In genomic region chr8:119632909-119633308, GRCm38 (mm10) we compare ENCODE assay signal across 26 mouse cellular contexts. TPM values are rescaled to one million over a fixed set of nuclear protein-coding genes. Genes with fewer than 3 reads are reported as not detected.
DNase-seq lines count a peak whose midpoint lies in the region; ATAC-seq and TF ChIP-seq lines count a peak whose summit lies in the region.
"Had no signal": no experiment of that assay in that cellular context is flagged by ENCODE, and none has a peak within 500 bp of the region (broad histone marks: within the 10 kb centered on the region; RNA-seq: fewer than 3 reads in every experiment).

No protein-coding gene starts in this region.

- DNase-seq in heart, adult 11 months = peak; percentile 84
- no peak for DNase-seq in heart, adult 9 months (ENCODE audit: low spot score in 2 of 2)
- DNase-seq in hindbrain, embryonic 11.5 days (ENCODE audit: low spot score) = no peak
- no peak for DNase-seq in testis, postnatal 14 days (ENCODE audit: low spot score)
- DNase-seq in layer of hippocampus, postnatal 10 days (ENCODE audit: low spot score in 2 of 2) = no peak
- DNase-seq: cerebellum, adult 2 months; forebrain, postnatal 0 days; gastrocnemius, adult 2 months; heart, postnatal 4 days; left cerebral cortex, postnatal 4 days; lung, adult 18-20 months; lung, postnatal 14 days; right cerebral cortex, adult 18-20 months; thymus, postnatal 25 days had no signal

- H3K4me3 ChIP-seq in hindbrain, embryonic 12.5 days = 0 out of 2 replicates have a peak overlapping the region, but pooled peaks have one; percentile 2
- no peak overlapping the region for H3K4me3 ChIP-seq in hindbrain, embryonic 11.5 days (ENCODE audit: low read depth, low read length)
- peak overlapping the region; percentile 10 for H3K4me3 ChIP-seq in testis, adult 2 months (ENCODE audit: control insufficient read depth, low read depth, low read length)
- H3K4me3 ChIP-seq in limb, embryonic 12.5 days (replicated peaks) = no peak overlapping the region
- H3K4me3 ChIP-seq: embryonic facial prominence, embryonic 12.5 days; gastrocnemius, adult 2 months; kidney, embryonic 15.5 days; neural tube, embryonic 12.5 days had no signal

- no peak for TF ChIP-seq CTCF in testis, adult 2 months (IDR thresholded peaks at IDR 0.05; ENCODE audit: control insufficient read depth, insufficient read depth, insufficient replicate concordance, low read depth, low read length)

- H3K4me2 ChIP-seq in hindbrain, embryonic 12.5 days (replicated peaks) = no peak overlapping the region
- no peak overlapping the region for H3K4me2 ChIP-seq in hindbrain, embryonic 11.5 days (replicated peaks; ENCODE audit: low read depth, low read length)
- H3K4me2 ChIP-seq in limb, embryonic 12.5 days = 0 out of 2 replicates have a peak overlapping the region, but pooled peaks have one; percentile 23
- H3K4me2 ChIP-seq: embryonic facial prominence, embryonic 12.5 days; kidney, embryonic 15.5 days; liver, embryonic 11.5 days; neural tube, embryonic 12.5 days had no signal

- no peak overlapping the region for H3K27ac ChIP-seq in hindbrain, embryonic 12.5 days
- no peak overlapping the region for H3K27ac ChIP-seq in hindbrain, embryonic 11.5 days (ENCODE audit: low read depth, low read length)
- no peak overlapping the region for H3K27ac ChIP-seq in testis, adult 2 months (ENCODE audit: control insufficient read depth, insufficient read depth, low read depth, low read length)
- H3K27ac ChIP-seq in limb, embryonic 12.5 days = no peak overlapping the region
- H3K27ac ChIP-seq: embryonic facial prominence, embryonic 12.5 days; gastrocnemius, adult 2 months; kidney, embryonic 15.5 days; neural tube, embryonic 12.5 days; stomach, postnatal 0 days had no signal

- no peak overlapping the region for H3K9ac ChIP-seq in hindbrain, embryonic 12.5 days
- no peak overlapping the region for H3K9ac ChIP-seq in hindbrain, embryonic 11.5 days (ENCODE audit: low read depth, low read length)
- no peak overlapping the region for H3K9ac ChIP-seq in limb, embryonic 12.5 days (replicated peaks)
- H3K9ac ChIP-seq: embryonic facial prominence, embryonic 12.5 days; forebrain, postnatal 0 days; kidney, embryonic 15.5 days; neural tube, embryonic 12.5 days had no signal

- 54% methylated on average over 29 of the region's 29 CpGs for WGBS in hindbrain, embryonic 12.5 days
- 52% methylated on average over 29 of the region's 29 CpGs for WGBS in hindbrain, embryonic 11.5 days
- 53% methylated on average over 29 of the region's 29 CpGs for WGBS in limb, embryonic 12.5 days

- ATAC-seq in hindbrain, embryonic 12.5 days (ENCODE audit: low FRiP score) = no peak
- ATAC-seq in hindbrain, embryonic 11.5 days (ENCODE audit: low FRiP score) = no peak
- ATAC-seq in limb, embryonic 12.5 days (ENCODE audit: insufficient number of reproducible peaks, insufficient read depth, low FRiP score, low TSS enrichment, low read depth) = no peak
- ATAC-seq: forebrain, postnatal 0 days; intestine, postnatal 0 days had no signal

- H3K27me3 ChIP-seq in hindbrain, embryonic 12.5 days = peaks cover 18% of the 10 kb centered on the region
- no peaks in the 10 kb centered on the region for H3K27me3 ChIP-seq in hindbrain, embryonic 11.5 days (ENCODE audit: control insufficient read depth, insufficient read depth, low read length)
- no peaks in the 10 kb centered on the region for H3K27me3 ChIP-seq in testis, adult 2 months (ENCODE audit: control insufficient read depth, insufficient read depth, low read length)
- peaks cover 44% of the 10 kb centered on the region for H3K27me3 ChIP-seq in limb, embryonic 12.5 days

- no peaks in the 10 kb centered on the region for H3K9me3 ChIP-seq in hindbrain, embryonic 12.5 days (replicated peaks)
- H3K9me3 ChIP-seq in hindbrain, embryonic 11.5 days (ENCODE audit: control insufficient read depth, low read length) = no peaks in the 10 kb centered on the region
- no peaks in the 10 kb centered on the region for H3K9me3 ChIP-seq in limb, embryonic 12.5 days
- H3K9me3 ChIP-seq: embryonic facial prominence, embryonic 12.5 days; kidney, embryonic 15.5 days; neural tube, embryonic 12.5 days had no signal

- TF ChIP-seq POLR2A in testis, adult 2 months (IDR thresholded peaks at IDR 0.05; ENCODE audit: control insufficient read depth, low read depth, low read length) = no peak

- H3K36me3 ChIP-seq in hindbrain, embryonic 12.5 days = no peaks in the 10 kb centered on the region
- no peaks in the 10 kb centered on the region for H3K36me3 ChIP-seq in hindbrain, embryonic 11.5 days (ENCODE audit: control insufficient read depth, insufficient read depth, low read length)
- no peaks in the 10 kb centered on the region for H3K36me3 ChIP-seq in testis, adult 2 months (ENCODE audit: control insufficient read depth, insufficient read depth, low read length)
- no peaks in the 10 kb centered on the region for H3K36me3 ChIP-seq in limb, embryonic 12.5 days
- H3K36me3 ChIP-seq: embryonic facial prominence, embryonic 12.5 days; kidney, embryonic 15.5 days; neural tube, embryonic 12.5 days had no signal

- peaks cover 38% of the 10 kb centered on the region for H3K4me1 ChIP-seq in hindbrain, embryonic 12.5 days
- peaks cover 10% of the 10 kb centered on the region for H3K4me1 ChIP-seq in hindbrain, embryonic 11.5 days (replicated peaks; ENCODE audit: control insufficient read depth, insufficient read depth, low read length)
- H3K4me1 ChIP-seq in testis, adult 2 months (ENCODE audit: control insufficient read depth, insufficient read depth, low read length) = peaks cover 14% of the 10 kb centered on the region
- H3K4me1 ChIP-seq in limb, embryonic 12.5 days (replicated peaks) = peaks cover 24% of the 10 kb centered on the region

RNA-seq across cellular contexts. Expression of gene Kcng4, which starts 2.6 kb away (rescaled TPM):
- polyA plus RNA-seq in hindbrain, embryonic 12.5 days (2016; fragmentation: Nextera tagmentation; extraction: Ambion mirVana) = 0.22 TPM in 1 of 2 replicates, not detected in the other
- 0.10 TPM in 1 of 2 replicates, not detected in the other for polyA plus RNA-seq in hindbrain, embryonic 11.5 days (2014; fragmentation: Nextera tagmentation; extraction: Ambion mirVana)
- polyA plus RNA-seq in testis, adult 2 months (2012; rRNA removed) = 12.3 and 13.3 TPM in 2 replicates
- polyA plus RNA-seq in limb, embryonic 12.5 days (2016; fragmentation: Nextera tagmentation; extraction: Ambion mirVana) = 0.05 TPM in 2 replicates
- total RNA-seq in layer of hippocampus, postnatal 10 days (2021) = 1 to 10 TPM in 1 of 2 experiments, under 1 TPM in 1; 0.91 to 1.1 TPM
- total RNA-seq: heart, postnatal 4 days; left cerebral cortex, postnatal 4 days; megakaryocyte, adult 5-6 weeks; monocyte, adult 5-6 weeks had no signal
- polyA plus RNA-seq: liver, embryonic 11.5 days had no signal

RNA-seq across cellular contexts. Expression of gene Adad2, which starts 20.4 kb away (rescaled TPM):
- polyA plus RNA-seq in hindbrain, embryonic 12.5 days (2016; fragmentation: Nextera tagmentation; extraction: Ambion mirVana) = 0.18 TPM in 1 of 2 replicates, not detected in the other
- 0.13 TPM in 1 of 2 replicates, not detected in the other for polyA plus RNA-seq in hindbrain, embryonic 11.5 days (2014; fragmentation: Nextera tagmentation; extraction: Ambion mirVana)
- 48.7 and 54.3 TPM in 2 replicates for polyA plus RNA-seq in testis, adult 2 months (2012; rRNA removed)
- 0.14 and 0.41 TPM in 2 replicates for polyA plus RNA-seq in limb, embryonic 12.5 days (2016; fragmentation: Nextera tagmentation; extraction: Ambion mirVana)
- under 1 TPM in 1 of 2 experiments, not detected in 1; 0.25 TPM for total RNA-seq in layer of hippocampus, postnatal 10 days (2021)
- total RNA-seq: adrenal gland, adult 18-20 months; forebrain, postnatal 0 days; gastrocnemius, adult 2 months; heart, postnatal 4 days; megakaryocyte, adult 5-6 weeks; monocyte, adult 5-6 weeks had no signal
- polyA plus RNA-seq: kidney, embryonic 15.5 days; liver, embryonic 11.5 days; stomach, postnatal 0 days had no signal

RNA-seq across cellular contexts. Expression of gene Taf1c, which starts 27.9 kb away (rescaled TPM):
- 13.2 and 14.9 TPM in 2 replicates for polyA plus RNA-seq in hindbrain, embryonic 12.5 days (2016; fragmentation: Nextera tagmentation; extraction: Ambion mirVana)
- polyA plus RNA-seq in hindbrain, embryonic 11.5 days (2014; fragmentation: Nextera tagmentation; extraction: Ambion mirVana) = 10.1 and 11.9 TPM in 2 replicates
- polyA plus RNA-seq in testis, adult 2 months (2012; rRNA removed) = 6.3 and 6.9 TPM in 2 replicates
- 14.1 and 15.1 TPM in 2 replicates for polyA plus RNA-seq in limb, embryonic 12.5 days (2016; fragmentation: Nextera tagmentation; extraction: Ambion mirVana)
- total RNA-seq in layer of hippocampus, postnatal 10 days (2021) = 10 to 100 TPM; 12.5 to 13.0 TPM

RNA-seq across cellular contexts. Expression of gene Wfdc1, which starts 33.3 kb away (rescaled TPM):
- 1.8 and 2.5 TPM in 2 replicates for polyA plus RNA-seq in hindbrain, embryonic 12.5 days (2016; fragmentation: Nextera tagmentation; extraction: Ambion mirVana)
- polyA plus RNA-seq in hindbrain, embryonic 11.5 days (2014; fragmentation: Nextera tagmentation; extraction: Ambion mirVana) = 3.6 and 4.6 TPM in 2 replicates
- 25.8 and 26.9 TPM in 2 replicates for polyA plus RNA-seq in testis, adult 2 months (2012; rRNA removed)
- 0.15 TPM in 1 of 2 replicates, not detected in the other for polyA plus RNA-seq in limb, embryonic 12.5 days (2016; fragmentation: Nextera tagmentation; extraction: Ambion mirVana)
- 1 to 10 TPM; 5.1 to 5.2 TPM for total RNA-seq in layer of hippocampus, postnatal 10 days (2021)
- total RNA-seq: megakaryocyte, adult 5-6 weeks; monocyte, adult 5-6 weeks had no signal

RNA-seq across cellular contexts. Expression of gene Dnaaf1, which starts 57.9 kb away (rescaled TPM):
- 0.61 TPM in 2 replicates for polyA plus RNA-seq in hindbrain, embryonic 12.5 days (2016; fragmentation: Nextera tagmentation; extraction: Ambion mirVana)
- 0.08 and 0.28 TPM in 2 replicates for polyA plus RNA-seq in hindbrain, embryonic 11.5 days (2014; fragmentation: Nextera tagmentation; extraction: Ambion mirVana)
- 577 and 660 TPM in 2 replicates for polyA plus RNA-seq in testis, adult 2 months (2012; rRNA removed)
- not detected in 2 replicates for polyA plus RNA-seq in limb, embryonic 12.5 days (2016; fragmentation: Nextera tagmentation; extraction: Ambion mirVana)
- total RNA-seq in layer of hippocampus, postnatal 10 days (2021) = under 1 TPM; 0.45 to 0.57 TPM
- total RNA-seq: adrenal gland, adult 18-20 months; forebrain, postnatal 0 days; gastrocnemius, adult 2 months; heart, postnatal 4 days; megakaryocyte, adult 5-6 weeks; monocyte, adult 5-6 weeks had no signal

Comparison
In these comparisons a context has a peak if more than half of its experiments do, and no peak if none do; other contexts are left out.
1. H3K4me3 ChIP-seq: peak in hindbrain, embryonic 12.5 days (single experiment) and testis, adult 2 months (single experiment); none in hindbrain, embryonic 11.5 days (single experiment) and limb, embryonic 12.5 days (single experiment).
2. RNA of gene Kcng4, which starts 2.6 kb away (polyA plus RNA-seq): 12.3 to 13.3 TPM in testis, adult 2 months; 0.05 TPM in limb, embryonic 12.5 days, 0.22 TPM in hindbrain, embryonic 12.5 days and 0.10 TPM in hindbrain, embryonic 11.5 days; every median in the first group is over 10 times any median in the second.
3. RNA of gene Adad2, which starts 20.4 kb away (polyA plus RNA-seq): 48.7 to 54.3 TPM in testis, adult 2 months; 0.14 to 0.41 TPM in limb, embryonic 12.5 days, 0.18 TPM in hindbrain, embryonic 12.5 days and 0.13 TPM in hindbrain, embryonic 11.5 days; every median in the first group is over 10 times any median in the second.